Mouse (Mus musculus) forebrain, embryonic 15.5 days (tissue): ENCODE data around the gene Zbtb32. TPM values are rescaled to one million over a fixed set of nuclear protein-coding genes. Genes with fewer than 3 reads are reported as not detected.

ENCODE experiments used
- ATAC-seq: fragments of 200-750 bp; cut with Nextera tagmentation; replicated peaks from 2 replicates; pipeline ENCODE4 v1.8.0; 2017; ENCODE audit warnings: mild to moderate bottlenecking, moderate TSS enrichment, moderate library complexity
- H3K27ac ChIP-seq: fragments of 300-500 bp; sonication (generic); replicated peaks from 2 replicates; pipeline ENCODE4 v1.5.1; 2015; ENCODE audit warnings: mild to moderate bottlenecking, inconsistent platforms
- H3K27me3 ChIP-seq: fragments of 300-500 bp; sonication (generic); 2 replicates; pipeline ENCODE4 v1.6.1; 2015; ENCODE audit warnings: inconsistent platforms
- H3K36me3 ChIP-seq: fragments of 300-500 bp; sonication (generic); 2 replicates; pipeline ENCODE4 v1.6.1; 2015; ENCODE audit warnings: mild to moderate bottlenecking, inconsistent platforms
- H3K4me1 ChIP-seq: fragments of 300-500 bp; sonication (generic); 2 replicates; pipeline ENCODE4 v1.6.1; 2015; ENCODE audit warnings: inconsistent platforms
- H3K4me2 ChIP-seq: fragments of 300-500 bp; sonication (generic); replicated peaks from 2 replicates; pipeline ENCODE4 v1.6.1; 2015; ENCODE audit warnings: mild to moderate bottlenecking, inconsistent platforms
- H3K4me3 ChIP-seq: fragments of 300-500 bp; sonication (generic); 2 replicates; pipeline ENCODE4 v1.5.1; 2015; ENCODE audit warnings: mild to moderate bottlenecking, inconsistent platforms
- H3K9ac ChIP-seq: fragments of 300-500 bp; sonication (generic); replicated peaks from 2 replicates; pipeline ENCODE4 v1.6.1; 2015; ENCODE audit warnings: mild to moderate bottlenecking, inconsistent platforms
- H3K9me3 ChIP-seq: fragments of 300-500 bp; sonication (generic); 2 replicates; pipeline ENCODE4 v1.6.1; 2016; ENCODE audit warnings: inconsistent platforms
- WGBS: fragments of 180-500 bp; shearing (Covaris S2); methylation state at CpG from one replicate; pipeline ENCODE4 v1.1.7; 2015; ENCODE audit warnings: mixed read lengths; 5-methylcytosine and 5-hydroxymethylcytosine counted together
- polyA plus RNA-seq: library from polyadenylated mRNA; unstranded; fragments of >200 nt; fragmentation: Nextera tagmentation; extraction: Ambion mirVana; gene quantifications from 2 replicates; pipeline ENCODE4 v1.2.1, GENCODE M21; 2015

Zbtb32 gene
- polyA plus RNA-seq, 1 experiment from 2014 or later, result 0.50 TPM

DNA sequence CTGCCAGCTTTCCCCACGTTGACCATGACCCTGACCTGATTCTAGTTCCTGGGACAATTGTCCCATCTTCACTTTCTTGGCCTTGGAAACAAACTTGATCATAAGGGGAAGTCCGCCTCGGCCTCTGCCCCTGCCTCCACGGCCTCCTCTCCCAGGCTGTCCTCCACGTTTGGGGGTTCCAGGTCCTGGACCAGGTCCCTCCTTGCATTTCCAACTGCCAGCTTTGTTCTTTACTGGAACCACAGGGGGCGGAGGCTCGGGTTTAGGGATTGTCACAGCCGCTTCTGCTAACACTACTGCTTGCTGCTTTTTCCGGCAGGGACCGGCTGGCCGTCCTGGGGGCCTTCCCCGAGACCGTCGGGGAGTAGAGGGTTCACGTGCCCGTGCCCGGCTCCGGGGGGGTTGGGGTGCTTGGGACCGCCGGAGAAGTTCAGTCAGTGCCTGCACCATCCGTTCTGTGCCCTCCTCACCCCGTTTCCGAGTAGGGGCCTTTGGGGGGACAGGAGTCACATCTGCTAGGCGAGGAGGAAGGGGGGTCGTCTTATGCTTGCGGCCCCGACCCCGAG, 12.2 kb downstream of the Zbtb32 start:
- Histone ChIP-seq H3K36me3 (peaks cover 47% of the 10 kb centered on the region), H3K4me3 (peak overlapping the region; percentile 95; the same call in 1 of the 2 replicates), H3K9me3 (no peaks in the 10 kb centered on the region), H3K27ac (no peak overlapping the region), H3K4me2 (peak overlapping the region; percentile 82), H3K4me1 (peaks cover 24% of the 10 kb centered on the region), H3K27me3 (no peaks in the 10 kb centered on the region), H3K9ac (0 out of 2 replicates have a peak overlapping the region, but pooled peaks have one; percentile 95)
- no peak for ATAC-seq
- WGBS, result 88% methylated on average over 28 of the region's 28 CpGs

DNA sequence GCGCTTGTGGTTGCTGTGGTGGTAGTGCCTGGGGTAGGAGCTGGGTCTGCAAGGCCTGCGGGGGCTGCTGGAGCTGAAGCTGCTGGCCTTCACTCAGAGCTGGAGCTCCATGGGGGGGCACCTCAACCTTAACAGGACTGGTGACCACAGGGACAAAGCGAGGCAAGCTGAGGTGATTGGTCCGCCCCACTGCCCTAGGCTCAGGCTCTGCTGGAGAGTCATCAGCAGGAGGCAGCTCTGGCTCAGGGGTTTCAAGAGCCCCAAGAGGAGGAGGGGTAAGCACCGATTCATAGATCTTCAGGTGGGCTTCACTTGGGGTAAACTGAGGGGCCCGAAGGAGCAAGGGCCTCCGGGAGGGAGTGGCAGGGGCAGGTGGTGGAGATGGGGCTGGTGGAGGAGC, 13.5 kb downstream of the Zbtb32 start:
- Histone ChIP-seq H3K4me1 (peaks cover 24% of the 10 kb centered on the region), H3K9me3 (no peaks in the 10 kb centered on the region), H3K4me3 (no peak overlapping the region), H3K27me3 (no peaks in the 10 kb centered on the region), H3K27ac (no peak overlapping the region), H3K4me2 (no peak overlapping the region), H3K9ac (no peak overlapping the region), H3K36me3 (peaks cover 60% of the 10 kb centered on the region)
- 93% methylated on average over 7 of the region's 7 CpGs for WGBS
- no peak for ATAC-seq

GRCm38 (mm10) chr7:30584339-30584738, 14.4 kb downstream of the Zbtb32 start:
- Histone ChIP-seq H3K36me3 (peaks cover 68% of the 10 kb centered on the region), H3K4me2 (no peak overlapping the region), H3K27me3 (no peaks in the 10 kb centered on the region), H3K4me3 (no peak overlapping the region), H3K4me1 (peaks cover 16% of the 10 kb centered on the region), H3K27ac (no peak overlapping the region), H3K9me3 (no peaks in the 10 kb centered on the region), H3K9ac (no peak overlapping the region)
- 93% methylated on average over 10 of the region's 10 CpGs for WGBS
- no peak for ATAC-seq

DNA sequence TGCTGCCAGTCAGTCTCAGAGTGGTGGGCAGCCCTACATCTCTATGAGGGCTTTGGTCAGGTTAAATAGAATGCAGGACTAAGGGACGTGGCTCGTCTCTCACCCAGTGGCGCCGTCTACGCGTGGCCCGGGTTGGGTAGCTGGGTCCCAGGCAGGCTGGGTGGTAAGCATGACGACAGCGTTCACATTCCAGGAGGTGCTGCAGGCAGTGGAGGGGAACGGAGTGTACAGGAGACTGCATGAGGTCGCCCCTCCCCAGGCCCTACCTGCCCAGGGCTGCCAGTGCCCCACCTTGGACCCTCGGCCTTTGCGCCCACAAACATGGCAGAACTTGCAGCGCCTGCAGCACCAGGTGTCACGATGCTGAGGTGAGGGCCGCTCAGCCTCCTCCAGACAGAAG, 17.2 kb downstream of the Zbtb32 start:
- peaks cover 2% of the 10 kb centered on the region for H3K4me1 ChIP-seq
- H3K27ac ChIP-seq, result no peak overlapping the region
- H3K9ac ChIP-seq, result no peak overlapping the region
- H3K27me3 ChIP-seq, result no peaks in the 10 kb centered on the region
- no peak overlapping the region for H3K4me3 ChIP-seq
- H3K4me2 ChIP-seq, result no peak overlapping the region
- WGBS, result 95% methylated on average over 16 of the region's 16 CpGs
- peaks cover 96% of the 10 kb centered on the region for H3K36me3 ChIP-seq
- H3K9me3 ChIP-seq, result no peaks in the 10 kb centered on the region
- no peak for ATAC-seq

- Histone ChIP-seq H3K4me2 (no peak overlapping the region), H3K27ac (no peak overlapping the region), H3K4me1 (no peaks in the 10 kb centered on the region), H3K9ac (no peak overlapping the region), H3K4me3 (no peak overlapping the region), H3K36me3 (peaks cover 99% of the 10 kb centered on the region), H3K9me3 (no peaks in the 10 kb centered on the region), H3K27me3 (no peaks in the 10 kb centered on the region)
- ATAC-seq, result no peak
- 91% methylated on average over 8 of the region's 8 CpGs for WGBS
These were observed 18.8 kb downstream of the Zbtb32 start for GRCm38 (mm10) chr7:30579950-30580349.

DNA sequence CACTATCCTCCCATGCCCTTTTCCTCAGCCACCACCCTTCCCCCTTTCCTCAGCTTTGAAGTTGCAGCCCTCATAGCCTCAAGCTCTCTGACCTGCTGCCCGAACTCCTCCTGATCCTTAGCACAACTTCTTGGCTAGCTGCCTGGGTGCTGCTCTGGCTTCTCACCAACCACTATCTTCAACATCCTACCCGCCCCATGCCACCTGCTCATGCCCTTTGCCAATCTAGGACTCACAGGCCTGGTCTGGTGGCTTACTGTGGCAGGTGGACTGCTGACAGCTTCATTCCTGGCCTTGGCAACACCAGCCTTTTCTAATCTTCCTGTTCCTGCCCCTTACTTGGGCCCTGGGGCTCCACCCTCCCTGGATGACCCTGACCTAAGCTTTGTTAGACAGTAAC, 25.7 kb downstream of the Zbtb32 start:
- ATAC-seq, result no peak
- Histone ChIP-seq H3K4me1 (no peaks in the 10 kb centered on the region), H3K9me3 (no peaks in the 10 kb centered on the region), H3K27ac (no peak overlapping the region), H3K9ac (no peak overlapping the region), H3K4me3 (no peak overlapping the region), H3K36me3 (peaks cover 97% of the 10 kb centered on the region), H3K27me3 (no peaks in the 10 kb centered on the region), H3K4me2 (no peak overlapping the region)
- 77% methylated on average over 2 of the region's 2 CpGs for WGBS

GRCm38 (mm10) chr7:30572389-30572788, 26.3 kb downstream of the Zbtb32 start:
- Histone ChIP-seq H3K4me3 (no peak overlapping the region), H3K27ac (no peak overlapping the region), H3K4me1 (no peaks in the 10 kb centered on the region), H3K9me3 (no peaks in the 10 kb centered on the region), H3K27me3 (no peaks in the 10 kb centered on the region), H3K4me2 (no peak overlapping the region), H3K9ac (no peak overlapping the region), H3K36me3 (peaks cover 94% of the 10 kb centered on the region)
- ATAC-seq, result no peak
- 86% methylated on average over 5 of the region's 5 CpGs for WGBS

DNA sequence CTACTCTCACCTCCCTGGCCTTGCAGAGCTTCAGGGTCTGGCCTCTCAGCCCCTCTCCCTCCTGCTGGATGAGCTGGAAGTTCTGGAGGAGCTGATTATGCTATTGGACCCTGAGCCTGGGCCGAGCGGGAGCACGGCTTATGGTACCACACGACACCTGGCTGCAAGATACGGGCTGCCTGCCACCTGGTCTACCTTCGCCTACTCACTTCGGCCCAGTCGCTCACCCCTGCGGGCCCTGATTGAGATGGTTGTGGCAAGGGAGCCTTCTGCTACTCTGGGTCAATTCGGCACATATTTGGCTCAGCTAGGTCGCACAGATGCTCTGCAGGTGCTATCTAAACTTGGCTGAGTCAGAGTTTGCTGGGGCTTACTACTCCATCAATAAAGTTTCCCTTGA, 31.2 kb downstream of the Zbtb32 start:
- WGBS, result 93% methylated on average over 11 of the region's 11 CpGs
- no peak for ATAC-seq
- Histone ChIP-seq H3K27me3 (no peaks in the 10 kb centered on the region), H3K4me3 (no peak overlapping the region), H3K9me3 (no peaks in the 10 kb centered on the region), H3K9ac (no peak overlapping the region), H3K36me3 (peaks cover 68% of the 10 kb centered on the region), H3K27ac (no peak overlapping the region), H3K4me1 (peaks cover 10% of the 10 kb centered on the region), H3K4me2 (no peak overlapping the region)

DNA sequence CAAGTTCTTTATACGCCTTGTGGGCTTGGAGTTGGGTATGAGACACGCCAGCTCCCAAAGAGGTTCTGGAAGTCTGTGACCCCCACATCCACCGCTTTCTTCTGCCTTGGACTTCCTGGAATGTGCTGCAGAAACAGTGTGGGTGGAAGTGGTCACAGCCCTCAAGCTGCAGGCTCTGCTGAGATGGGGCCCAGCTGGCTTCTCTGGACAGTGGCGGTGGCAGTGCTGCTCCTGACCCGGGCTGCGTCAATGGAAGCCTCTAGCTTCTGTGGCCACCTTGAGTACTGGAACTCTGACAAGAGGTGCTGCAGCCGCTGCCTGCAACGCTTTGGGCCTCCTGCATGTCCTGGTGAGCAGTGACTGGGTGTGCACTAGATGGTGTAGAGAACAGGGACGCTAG, 32.7 kb downstream of the Zbtb32 start:
- H3K4me1 ChIP-seq, result peaks cover 17% of the 10 kb centered on the region
- peaks cover 60% of the 10 kb centered on the region for H3K36me3 ChIP-seq
- no peaks in the 10 kb centered on the region for H3K27me3 ChIP-seq
- no peaks in the 10 kb centered on the region for H3K9me3 ChIP-seq
- H3K4me3 ChIP-seq, result no peak overlapping the region
- H3K27ac ChIP-seq, result no peak overlapping the region
- no peak overlapping the region for H3K9ac ChIP-seq
- WGBS, result 90% methylated on average over 9 of the region's 9 CpGs
- no peak for ATAC-seq
- H3K4me2 ChIP-seq, result no peak overlapping the region

- Histone ChIP-seq H3K9me3 (no peaks in the 10 kb centered on the region), H3K27me3 (no peaks in the 10 kb centered on the region), H3K4me3 (no peak within 1 kb of the TSS; the same call in 1 of the 2 replicates), H3K4me2 (peak within 1 kb of the TSS; percentile 73), H3K27ac (no peak within 1 kb of the TSS), H3K36me3 (peaks cover 51% of the 10 kb centered on the region), H3K4me1 (peaks cover 19% of the 10 kb centered on the region), H3K9ac (no peak within 1 kb of the TSS)
- no peak for ATAC-seq
- 95% methylated on average over 12 of the region's 12 CpGs for WGBS
These were observed 33.6 kb downstream of the Zbtb32 start, which contains the start of gene Igflr1 for GRCm38 (mm10) chr7:30564970-30565571. Gene Igflr1, plus strand, starts transcription at chr7:30565427.

DNA sequence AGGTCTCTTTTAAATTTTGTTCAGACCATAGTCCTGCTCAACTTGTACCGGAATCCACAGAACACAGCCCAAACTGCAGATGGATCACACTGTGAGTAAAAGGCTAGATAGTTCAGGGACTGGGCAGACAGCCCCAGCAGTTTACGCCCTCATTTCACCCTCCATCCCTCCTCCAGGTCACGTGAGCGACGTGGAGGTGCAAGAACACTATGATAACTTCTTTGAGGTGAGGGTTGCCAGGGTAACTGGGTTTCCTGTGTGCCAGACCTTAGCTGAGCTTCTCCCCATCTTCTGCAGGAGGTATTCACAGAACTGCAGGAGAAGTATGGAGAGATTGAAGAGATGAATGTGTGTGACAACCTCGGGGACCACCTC, 34.8 kb downstream of the Zbtb32 start:
- H3K4me2 ChIP-seq, result peak overlapping the region; percentile 73
- WGBS, result 31% methylated on average over 6 of the region's 6 CpGs
- H3K36me3 ChIP-seq, result peaks cover 39% of the 10 kb centered on the region
- no peaks in the 10 kb centered on the region for H3K27me3 ChIP-seq
- peak overlapping the region; percentile 75 for H3K4me3 ChIP-seq
- peak overlapping the region; percentile 92 for H3K27ac ChIP-seq
- H3K4me1 ChIP-seq, result peaks cover 25% of the 10 kb centered on the region
- no peaks in the 10 kb centered on the region for H3K9me3 ChIP-seq
- no peak for ATAC-seq
- peak overlapping the region; percentile 70 for H3K9ac ChIP-seq

DNA sequence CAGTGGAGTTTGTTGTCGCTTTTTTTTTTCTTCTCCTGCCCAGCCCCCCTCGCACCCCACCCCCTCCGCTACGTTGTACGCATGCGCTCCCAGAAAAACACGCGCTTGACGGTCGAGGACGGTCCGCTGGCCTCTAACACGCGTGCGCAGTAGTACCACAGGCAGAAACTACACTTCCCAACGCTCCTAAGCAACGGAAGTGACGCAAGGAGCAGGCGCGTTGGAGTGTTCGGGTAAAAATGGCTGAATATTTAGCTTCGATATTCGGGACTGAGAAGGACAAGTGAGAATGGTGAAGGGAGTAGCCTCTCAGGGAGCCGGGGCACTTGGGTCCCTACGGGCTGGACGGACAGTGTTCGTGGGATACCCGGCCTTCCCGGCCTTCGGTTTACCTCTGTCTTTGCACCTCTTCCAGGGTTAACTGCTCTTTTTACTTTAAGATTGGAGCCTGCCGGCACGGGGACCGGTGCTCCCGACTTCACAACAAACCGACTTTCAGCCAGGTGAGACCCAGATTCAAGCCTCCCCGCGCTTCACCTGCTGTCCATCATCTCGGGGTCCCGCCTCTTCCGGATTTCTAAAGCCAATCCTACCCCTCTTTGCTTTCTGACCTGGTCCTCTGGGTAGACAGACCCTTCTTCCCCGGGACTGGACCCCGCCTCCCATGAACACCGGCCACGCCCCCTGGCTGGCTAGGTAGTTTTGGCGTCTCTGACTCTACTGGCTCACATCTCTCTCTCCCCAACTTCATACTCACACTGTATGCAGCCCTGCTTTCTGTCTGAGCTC, 35.4 kb downstream of the Zbtb32 start, which contains the start of the genes U2af1l4, Gm49396 and Psenen:
Gene U2af1l4, plus strand, starts transcription at position 185 of the 789 bp plus-strand sequence.
Gene Gm49396, plus strand, starts transcription at position 228 of the 789 bp plus-strand sequence.
Gene Psenen, minus strand, starts transcription at position 511 of the 789 bp plus-strand sequence.
- no peaks in the 10 kb centered on the region for H3K9me3 ChIP-seq
- peak; percentile 86 for ATAC-seq
- WGBS, result under 1% methylated on average over 45 of the region's 45 CpGs
- peak within 1 kb of the TSS; percentile 70 for H3K9ac ChIP-seq
- H3K4me2 ChIP-seq, result peak within 1 kb of the TSS; percentile 90
- peaks cover 31% of the 10 kb centered on the region for H3K4me1 ChIP-seq
- peaks cover 33% of the 10 kb centered on the region for H3K36me3 ChIP-seq
- H3K4me3 ChIP-seq, result peak within 1 kb of the TSS; percentile 75
- H3K27ac ChIP-seq, result peak within 1 kb of the TSS; percentile 92
- no peaks in the 10 kb centered on the region for H3K27me3 ChIP-seq
